8 mouse cellular contexts compared by ENCODE assay signal in the genomic region with DNA sequence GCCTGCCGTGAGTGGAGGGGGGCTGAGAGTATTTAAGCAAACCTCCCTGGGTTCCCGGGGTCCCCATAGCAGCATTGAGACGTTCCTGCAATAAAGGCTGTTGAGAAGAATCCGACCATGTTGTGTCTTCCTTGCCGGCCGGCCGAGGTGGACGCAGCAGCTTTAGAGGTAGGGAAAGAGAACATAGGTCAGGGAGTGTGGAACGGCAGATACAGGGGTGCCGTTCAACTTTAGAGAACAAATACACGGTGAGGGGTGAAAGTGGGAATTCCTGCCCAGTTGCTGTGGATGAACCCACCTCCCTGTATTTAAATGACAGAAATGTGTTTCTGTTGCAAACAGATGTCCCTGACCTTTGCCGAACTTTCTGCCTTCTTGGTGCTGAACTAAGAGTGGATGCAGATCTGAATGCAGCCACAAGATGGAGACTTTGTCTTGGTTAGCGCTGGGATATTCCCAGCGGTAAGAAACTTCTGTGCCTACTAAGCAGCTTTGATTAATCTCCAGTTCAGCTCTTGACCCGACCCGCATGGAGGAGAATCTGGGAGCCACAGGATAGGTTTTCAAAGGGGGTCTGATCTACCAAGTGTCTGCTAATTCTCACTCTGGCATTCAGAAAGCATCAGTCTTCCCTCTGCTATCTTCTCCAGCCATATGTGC. TPM values are rescaled to one million over a fixed set of nuclear protein-coding genes. Genes with fewer than 3 reads are reported as not detected.
DNase-seq lines count a peak whose midpoint lies in the region; ATAC-seq and TF ChIP-seq lines count a peak whose summit lies in the region.

No protein-coding gene starts in this region.

- no peak for ATAC-seq in heart, embryonic 12.5 days (ENCODE audit: insufficient number of reproducible peaks, low FRiP score)
- ATAC-seq in activated CD4-positive, CD25-positive, alpha-beta regulatory T cell, adult 4 months = peak; percentile 44
- ATAC-seq in megakaryocyte progenitor cell, adult 5-6 weeks (replicated peaks; ENCODE audit: poor library complexity) = peak; percentile 63

- no peak overlapping the region for H3K4me3 ChIP-seq in heart, adult 2 months
- no peak overlapping the region for H3K4me3 ChIP-seq in heart, embryonic 12.5 days

- 45% methylated on average over 16 of the region's 16 CpGs for WGBS in heart, adult 2 months
- 49% methylated on average over 16 of the region's 16 CpGs for WGBS in heart, embryonic 12.5 days

- peak; percentile 51 to 52 for DNase-seq in heart, adult 2 months
- peak; percentile 59 to 63 for DNase-seq in B cell, adult 2 months
- DNase-seq in embryo, embryonic 11.5 days (ENCODE audit: low read depth, low spot score) = peak; percentile 29
- DNase-seq in kidney, postnatal 10 days = peak; percentile 73
- DNase-seq in thymus, postnatal 0 days (ENCODE audit: low spot score) = peak; percentile 46

- TF ChIP-seq CTCF in heart, adult 2 months (IDR thresholded peaks at IDR 0.05) = no peak; the same call in 1 of the 2 replicates

- H3K9me3 ChIP-seq in heart, embryonic 12.5 days (replicated peaks) = no peaks in the 10 kb centered on the region

- 0 out of 2 replicates have a peak, but pooled peaks have one; percentile 39 for TF ChIP-seq EP300 in heart, adult 2 months (IDR thresholded peaks at IDR 0.05; ENCODE audit: insufficient read depth, low read depth, low read length)

- H3K27ac ChIP-seq in heart, adult 2 months = no peak overlapping the region
- H3K27ac ChIP-seq in heart, embryonic 12.5 days (ENCODE audit: poor library complexity, severe bottlenecking) = no peak overlapping the region

- no peaks in the 10 kb centered on the region for H3K79me2 ChIP-seq in heart, adult 2 months (replicated peaks; ENCODE audit: control insufficient read depth, insufficient read depth, low read length)

- TF ChIP-seq POLR2A in heart, adult 2 months (IDR thresholded peaks at IDR 0.05; ENCODE audit: insufficient read depth, low read depth, low read length) = no peak

- no peak overlapping the region for H3K9ac ChIP-seq in heart, adult 2 months (ENCODE audit: low read depth, low read length)
- no peak overlapping the region for H3K9ac ChIP-seq in heart, embryonic 12.5 days

- H3K4me1 ChIP-seq in heart, adult 2 months (ENCODE audit: control insufficient read depth, insufficient read depth, low read length) = peaks cover 11% of the 10 kb centered on the region
- 0 out of 2 replicates have a peak, but pooled peaks cover 3% of the 10 kb centered on the region for H3K4me1 ChIP-seq in heart, embryonic 12.5 days (replicated peaks)

- H3K27me3 ChIP-seq in heart, adult 2 months (ENCODE audit: control insufficient read depth, insufficient read depth, low read length) = no peaks in the 10 kb centered on the region
- H3K27me3 ChIP-seq in heart, embryonic 12.5 days (replicated peaks) = no peaks in the 10 kb centered on the region

- H3K4me2 ChIP-seq in heart, embryonic 12.5 days = no peak overlapping the region

- intact Hi-C loops in heart, adult 2 months (cut with DNase I) = loop anchor here (1.0 to 5.0 kb wide), 6 partner anchors 32 to 319 kb away; a partner anchor contains a TSS

- H3K36me3 ChIP-seq in heart, adult 2 months (ENCODE audit: control insufficient read depth, insufficient read depth, low read length) = peaks cover 3% of the 10 kb centered on the region
- no peaks in the 10 kb centered on the region for H3K36me3 ChIP-seq in heart, embryonic 12.5 days

RNA-seq across cellular contexts. Expression of a gene that starts 16.8 kb away (rescaled TPM):
- under 1 TPM in 1 of 2 experiments, not detected in 1; 0.11 TPM for total RNA-seq in heart, adult 2 months (2021)
- polyA plus RNA-seq in heart, adult 2 months (2012; rRNA removed) = 0.08 and 0.44 TPM in 2 replicates
- polyA plus RNA-seq in heart, embryonic 12.5 days (2016; fragmentation: Nextera tagmentation; extraction: Ambion mirVana) = 0.15 and 0.63 TPM in 2 replicates
- under 1 TPM; 0.46 to 0.97 TPM for polyA plus RNA-seq in activated CD4-positive, CD25-positive, alpha-beta regulatory T cell, adult 4 months (2017; shearing (Covaris generic))
- total RNA-seq in megakaryocyte progenitor cell, adult 5-6 weeks (2015) = 0.64 TPM in 1 of 2 replicates, not detected in the other
- total RNA-seq in megakaryocyte progenitor cell, adult 5-6 weeks (2017) = 0.17 TPM in 1 of 2 replicates, not detected in the other
- 1.8 and 2.0 TPM in 2 replicates for polyA plus RNA-seq in thymus, postnatal 0 days (2015; fragmentation: Nextera tagmentation; extraction: Ambion mirVana)
